Mouse (Mus musculus) retina, adult 2 months (tissue): ENCODE measurements around the gene Zfp579.
"Not testable (repeated sequence)": the region's sequence is repeated elsewhere in the genome, so short reads cannot be mapped to it uniquely, and the experiment has no call there.

Source experiments
- DNase-seq: peaks from one replicate; pipeline ENCODE4 v3.0.0-alpha.2; 2012; ENCODE audit warnings: low read depth, low spot score

Zfp579 gene

DNA sequence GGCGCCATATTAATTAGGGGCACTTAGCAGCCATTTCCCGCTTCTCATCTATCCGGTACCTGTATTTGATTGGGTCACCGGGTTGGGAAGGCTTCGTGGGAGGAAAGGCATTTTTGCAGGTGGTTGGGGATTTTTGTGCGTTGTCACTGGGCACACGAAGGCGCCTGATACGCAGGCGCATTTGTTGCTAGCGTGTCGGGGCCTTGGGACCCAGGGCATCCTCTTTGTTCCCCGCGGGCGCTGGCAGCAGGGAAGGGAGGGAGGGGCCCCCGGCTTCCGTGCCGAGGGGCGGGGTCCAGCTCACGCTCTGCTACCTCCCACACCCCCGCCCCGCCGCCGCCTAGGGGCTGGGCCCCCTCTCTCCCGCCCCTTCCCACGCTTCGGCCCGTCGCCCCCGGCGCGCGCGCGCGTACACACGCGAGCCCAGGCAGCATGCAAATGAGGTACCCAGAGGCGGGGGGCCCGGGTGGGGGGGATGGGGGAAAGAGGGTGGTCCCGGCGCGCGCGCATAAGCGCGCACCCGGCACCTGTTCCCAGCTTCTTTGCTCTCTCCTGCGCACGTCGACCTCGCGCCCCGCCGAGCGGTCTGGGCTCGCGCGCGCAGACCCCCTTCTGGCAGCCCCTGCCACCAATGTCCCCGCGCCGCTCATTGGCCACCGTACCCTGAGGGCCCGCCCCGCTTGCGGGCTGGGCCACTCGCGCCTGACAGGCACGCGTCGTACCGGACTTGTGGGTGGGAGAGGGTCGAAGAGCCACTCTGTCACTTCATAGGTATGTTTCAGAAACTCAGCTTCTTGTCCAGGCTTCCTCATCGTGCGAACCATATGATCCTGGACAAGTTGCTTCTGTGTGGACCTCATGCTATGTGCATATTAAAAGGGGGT, 19.4 kb upstream of the Zfp579 start, which contains the start of gene Gm44973:
Gene Gm44973 (plus strand): TSS at position 379 of the 884 bp plus-strand sequence.
- no peak for DNase-seq

DNA sequence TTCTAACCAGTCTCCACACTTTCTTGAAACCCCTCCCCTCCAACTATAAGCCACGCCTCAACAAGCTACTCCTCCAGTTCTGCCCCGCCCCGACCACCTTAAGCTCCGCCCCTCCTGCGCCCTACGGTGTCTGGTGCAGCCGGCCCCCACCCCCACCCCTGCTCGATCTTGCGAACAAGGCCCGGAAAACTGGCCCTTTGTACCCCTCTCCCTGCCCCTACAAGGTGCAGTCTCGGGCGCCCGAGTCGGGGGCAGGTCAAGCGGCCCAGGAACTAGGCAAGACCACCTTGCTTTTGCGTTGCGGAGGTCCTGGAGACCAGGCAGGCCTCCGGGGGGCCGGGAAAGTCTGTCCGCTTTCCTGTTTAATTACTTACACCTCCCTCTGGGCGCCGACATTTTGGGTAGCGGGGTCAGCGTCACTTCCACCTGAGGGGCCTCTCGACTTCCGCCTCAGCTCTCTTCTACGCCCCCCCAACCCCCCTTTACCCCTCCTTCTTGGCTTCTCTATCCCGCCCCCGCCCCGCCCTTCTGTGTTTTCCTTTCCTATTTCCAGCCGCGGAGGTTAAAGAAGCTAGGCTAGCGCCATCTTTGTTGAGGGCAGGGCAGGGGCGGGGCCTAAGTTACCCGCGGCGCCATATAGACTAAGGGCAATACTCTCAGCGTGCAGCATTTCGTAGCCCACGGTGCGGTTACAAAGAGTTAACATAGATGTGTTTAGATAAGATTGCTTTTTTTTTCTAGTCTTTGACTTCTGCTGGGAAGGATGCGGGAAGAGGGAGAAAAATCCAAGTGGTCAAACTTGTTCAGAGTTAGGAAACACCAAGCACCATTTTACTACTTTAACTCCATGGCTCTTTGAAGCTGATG, 18.5 kb upstream of the Zfp579 start, which contains the start of the genes Zfp524 and Fiz1:
Gene Zfp524 (plus strand): TSS at position 165 of the 867 bp plus-strand sequence.
Gene Fiz1 (minus strand): TSS at position 447 of the 867 bp plus-strand sequence.
- peak; percentile 98 for DNase-seq

DNA sequence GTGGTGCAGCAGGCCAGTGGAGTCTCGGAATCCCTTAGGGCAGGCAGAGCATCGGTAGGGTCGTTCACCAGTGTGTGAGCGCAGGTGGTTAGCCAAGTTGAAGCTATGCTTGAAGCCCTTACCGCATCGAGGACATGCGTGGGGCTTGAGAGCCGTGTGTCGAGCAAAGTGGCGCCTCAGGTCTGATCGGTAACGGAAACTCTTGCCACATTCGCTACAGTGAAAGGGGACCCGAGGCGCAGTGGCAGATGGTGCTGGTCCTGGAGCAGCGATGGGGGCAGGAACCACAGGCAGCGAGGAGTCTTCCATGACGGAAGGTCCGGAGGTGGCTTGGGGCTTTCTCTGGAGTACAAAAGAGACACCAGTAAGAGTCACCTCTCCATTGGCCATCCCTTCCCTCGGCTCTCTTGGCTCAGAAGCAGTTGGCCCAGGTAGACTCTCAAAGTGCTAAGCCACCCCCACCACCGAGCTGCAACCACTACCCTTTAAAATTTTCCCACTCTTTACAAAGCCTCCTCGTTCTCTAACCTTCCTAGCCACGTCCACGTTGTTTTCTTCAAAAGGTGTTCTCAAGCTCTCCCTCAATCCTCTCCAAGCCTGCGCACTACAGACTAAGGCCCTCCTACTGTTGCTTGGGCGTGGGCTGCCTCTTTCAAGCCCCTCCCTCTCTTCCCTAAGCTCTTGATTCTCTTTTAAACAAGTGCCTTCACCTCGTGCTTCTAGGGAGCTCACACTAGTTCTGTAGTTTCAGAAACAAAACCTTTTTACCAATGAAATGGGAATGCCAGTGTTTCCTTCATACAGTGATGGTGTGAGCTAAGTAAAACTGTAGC, 16.9 kb upstream of the Zfp579 start:
- no peak for DNase-seq

DNA sequence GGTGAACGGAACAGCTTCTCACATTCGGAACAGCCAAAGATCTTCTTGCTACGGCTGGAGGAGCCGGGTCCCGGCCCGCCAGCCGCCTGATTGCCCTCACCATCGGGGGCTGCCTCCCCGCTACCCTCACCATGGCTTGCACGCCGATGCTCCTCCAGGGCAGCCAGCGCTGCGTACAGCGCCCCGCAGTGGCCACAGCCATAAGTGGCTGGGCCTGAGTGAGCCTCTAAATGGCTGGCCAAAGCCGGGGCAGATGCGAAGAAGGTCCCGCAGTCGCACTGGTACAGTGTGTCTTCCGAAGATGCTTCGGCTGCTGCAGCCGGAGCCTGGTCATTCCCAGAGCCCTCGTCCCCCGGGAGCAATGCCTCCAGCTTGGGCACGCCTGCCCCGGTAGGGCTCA, 12.3 kb upstream of the Zfp579 start:
- DNase-seq = no peak

DNA sequence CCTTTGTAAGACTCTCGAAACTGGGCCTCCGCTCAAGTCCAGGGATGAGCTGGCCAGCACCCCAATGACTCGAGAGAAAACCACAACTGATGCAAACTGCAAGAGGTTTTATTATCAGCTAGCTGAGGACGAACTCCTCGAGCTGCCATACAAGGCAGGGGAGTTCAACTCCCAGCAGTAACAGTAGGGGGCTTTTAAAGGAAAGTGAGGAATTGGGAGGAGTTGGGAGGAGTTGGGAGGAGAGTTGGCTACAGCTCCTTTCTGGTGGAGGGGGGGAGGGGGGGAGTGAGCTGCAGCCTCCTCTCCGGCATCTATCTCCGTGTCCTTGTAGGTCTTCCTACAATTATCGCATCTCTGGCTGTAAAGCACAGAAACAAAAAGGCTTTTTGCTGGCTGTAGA, 6.9 kb upstream of the Zfp579 start:
- DNase-seq = not testable (repeated sequence)

DNA sequence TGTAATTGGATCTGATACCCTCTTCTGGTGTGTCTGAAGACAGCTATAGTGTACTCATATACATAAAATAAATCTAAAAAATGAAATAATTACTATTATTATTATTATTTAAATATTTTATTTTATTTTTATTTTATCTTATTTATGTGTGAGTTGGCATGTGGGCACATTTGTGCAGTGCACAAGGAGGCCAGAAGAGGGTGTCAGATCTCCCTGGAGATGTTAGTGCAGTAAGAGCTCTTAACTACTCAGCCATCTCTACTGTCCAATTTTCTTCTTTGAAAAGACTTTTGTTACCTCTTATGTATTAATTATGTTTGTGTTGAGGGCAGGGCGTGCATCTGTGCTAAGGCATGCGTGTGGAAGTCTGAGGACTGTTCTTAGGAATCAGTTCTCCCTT, 3.9 kb upstream of the Zfp579 start:
- DNase-seq = no peak

DNA sequence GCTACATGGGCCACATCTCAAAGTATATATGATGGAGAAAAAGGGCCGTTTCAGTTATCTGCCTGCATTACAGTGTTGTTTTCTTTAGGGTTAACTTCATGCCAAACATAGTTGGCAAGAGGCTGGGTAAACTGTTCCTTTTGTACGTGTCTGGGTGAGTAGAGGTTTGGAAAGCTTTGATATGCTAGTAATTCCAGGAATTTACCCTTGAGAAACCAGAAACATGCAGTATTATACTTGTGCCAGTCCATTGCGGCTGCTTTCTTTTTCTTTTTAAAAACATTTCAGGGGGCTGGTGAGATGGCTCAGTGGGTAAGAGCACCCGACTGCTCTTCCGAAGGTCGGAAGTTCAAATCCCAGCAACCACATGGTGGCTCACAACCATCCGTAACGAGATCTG, 976 bp upstream of the Zfp579 start:
- no peak for DNase-seq

DNA sequence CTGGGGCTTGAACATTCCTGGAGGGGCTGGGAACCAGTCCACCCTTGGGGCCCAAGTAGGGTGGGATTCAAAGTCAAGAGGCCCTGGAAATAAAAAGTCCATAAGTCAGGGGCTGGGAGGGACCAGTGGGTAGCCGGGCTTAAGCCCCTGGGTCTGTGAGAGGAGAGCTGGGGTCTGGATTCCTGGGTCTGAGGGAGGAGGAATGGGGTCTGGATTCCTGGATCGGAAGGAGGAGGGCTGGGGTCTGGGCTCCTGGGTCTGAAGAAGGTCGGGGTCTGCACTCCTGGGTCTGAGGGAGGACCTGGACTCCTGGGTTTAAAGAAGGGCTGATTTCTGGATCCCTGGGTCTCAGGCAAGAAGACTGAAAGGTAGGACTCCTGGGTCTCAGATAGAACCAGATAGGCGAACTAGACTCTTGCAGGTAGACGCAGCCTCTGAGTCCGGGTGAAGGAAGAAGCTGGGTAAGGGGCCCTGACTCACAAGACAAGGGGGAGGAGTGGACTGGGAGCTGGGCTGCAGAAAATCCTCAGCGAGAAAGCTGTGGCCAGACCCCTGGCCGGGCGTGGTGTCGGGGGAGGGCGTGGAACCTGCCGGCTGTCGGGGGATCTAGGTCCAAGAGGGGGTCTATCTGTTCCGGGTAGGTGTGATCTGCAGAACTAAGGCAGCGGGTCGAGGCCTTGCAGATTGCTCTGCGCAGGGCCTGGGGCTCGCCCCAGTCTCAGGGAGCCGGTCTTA, 523 bp downstream of the Zfp579 start:
- DNase-seq = no peak

DNA sequence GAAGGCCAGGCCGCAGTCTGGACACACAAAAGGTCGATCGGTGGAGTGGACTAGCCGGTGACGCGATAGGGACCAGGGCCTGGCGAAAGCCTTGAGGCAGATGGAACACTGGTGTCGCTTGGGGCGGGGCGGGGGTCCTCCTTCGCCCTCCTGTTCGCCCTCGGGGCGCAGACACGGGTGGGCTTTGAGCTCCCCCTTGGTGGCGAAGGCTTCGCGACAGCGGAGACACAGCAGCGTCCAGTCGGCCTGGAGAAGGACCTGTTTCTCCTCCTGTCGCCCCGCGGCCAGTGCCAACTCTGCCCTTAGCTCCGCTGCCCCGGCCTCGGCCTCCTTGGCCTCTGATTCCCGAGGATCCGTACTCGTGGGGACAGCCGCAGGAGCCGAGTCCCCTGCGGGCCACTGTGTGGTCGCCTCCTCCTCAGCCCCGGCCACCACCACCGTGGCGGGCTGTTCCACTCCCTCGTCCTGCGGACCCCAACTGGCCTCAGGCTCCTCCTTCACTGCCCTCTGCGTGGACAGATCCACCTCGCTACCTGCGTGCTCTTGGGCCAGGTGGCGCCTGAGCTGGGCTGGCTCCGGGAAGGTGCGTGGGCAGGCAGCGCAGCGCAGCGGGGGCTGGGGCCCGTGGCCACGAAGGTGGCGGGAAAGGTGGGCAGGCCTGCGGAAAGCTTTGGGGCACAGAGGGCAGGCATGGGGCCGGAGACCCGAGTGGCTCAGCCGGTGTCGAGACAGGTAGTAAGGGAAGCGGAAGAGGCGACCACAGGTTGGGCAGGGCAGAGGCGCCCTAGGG, 1.8 kb downstream of the Zfp579 start:
- DNase-seq = no peak

DNA sequence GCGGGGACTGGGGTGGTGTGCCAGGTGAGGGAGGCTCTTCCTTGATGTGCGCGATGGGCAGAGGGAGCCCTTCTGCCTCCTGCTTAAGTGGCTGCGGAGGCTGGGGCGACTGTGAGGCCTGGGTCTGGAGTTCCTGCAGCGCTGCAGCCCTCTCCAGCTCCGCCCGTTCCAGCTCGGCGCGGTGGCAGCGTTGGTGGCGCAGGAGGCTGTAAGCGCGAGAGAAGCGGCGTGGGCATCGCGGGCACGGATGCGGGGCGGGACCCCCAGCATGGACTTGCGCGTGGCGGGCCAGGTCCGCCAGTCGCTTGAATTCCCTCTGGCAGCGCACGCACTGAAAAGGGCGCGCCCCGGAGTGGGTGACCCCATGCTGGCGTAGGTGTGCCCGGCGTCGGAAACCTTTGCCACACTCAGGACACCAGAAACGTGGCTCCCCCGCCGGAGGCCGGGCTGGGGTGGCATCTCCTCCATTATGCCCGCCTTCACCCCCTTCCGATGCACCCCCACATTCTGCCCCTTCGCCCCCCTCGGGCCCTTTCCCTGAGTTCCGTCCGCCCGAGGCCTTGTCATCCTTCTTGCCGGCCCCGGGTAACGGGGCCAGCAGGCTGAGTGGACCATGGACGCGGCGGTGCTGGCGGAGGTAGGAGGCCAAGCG, 2.5 kb downstream of the Zfp579 start:
- no peak for DNase-seq

DNA sequence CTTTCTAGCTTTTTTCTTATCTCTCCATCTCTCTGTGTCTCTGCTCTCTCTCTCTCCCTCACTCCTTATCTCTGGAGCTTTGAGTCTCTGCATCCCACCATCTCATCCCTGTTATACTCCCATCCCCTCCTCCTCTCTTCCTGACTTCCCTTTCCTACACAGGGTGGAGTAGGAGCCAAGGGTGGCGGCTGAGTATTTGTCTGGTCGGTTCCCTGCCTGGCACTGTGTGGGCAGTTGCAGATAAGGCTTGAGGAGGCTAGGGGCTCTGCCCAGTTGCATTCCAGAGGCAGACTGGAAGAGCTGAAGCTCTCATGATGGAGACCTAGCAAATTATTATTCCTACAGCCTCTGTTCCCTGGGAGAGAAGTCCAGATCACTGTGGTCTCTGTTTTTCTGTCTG, 7.7 kb downstream of the Zfp579 start:
- DNase-seq = no peak

DNA sequence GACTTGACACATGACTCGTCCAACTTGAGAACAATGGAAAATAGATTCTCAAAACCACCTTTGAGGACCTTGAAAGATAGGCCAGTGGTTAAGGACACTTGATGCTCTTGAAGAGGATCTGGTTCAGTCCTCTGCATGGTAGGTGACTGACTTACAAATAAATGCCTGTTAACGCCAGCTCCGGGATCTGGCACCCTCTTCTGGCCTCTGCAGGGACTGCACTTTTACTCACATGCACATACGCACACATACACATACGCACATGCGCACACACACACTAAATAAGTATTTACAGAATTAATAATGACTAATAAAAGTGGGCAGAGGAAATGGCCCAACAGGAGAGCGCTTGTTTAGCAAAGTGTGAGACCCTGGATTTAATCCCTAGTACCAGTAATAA, 19.1 kb downstream of the Zfp579 start:
- DNase-seq = no peak

DNA sequence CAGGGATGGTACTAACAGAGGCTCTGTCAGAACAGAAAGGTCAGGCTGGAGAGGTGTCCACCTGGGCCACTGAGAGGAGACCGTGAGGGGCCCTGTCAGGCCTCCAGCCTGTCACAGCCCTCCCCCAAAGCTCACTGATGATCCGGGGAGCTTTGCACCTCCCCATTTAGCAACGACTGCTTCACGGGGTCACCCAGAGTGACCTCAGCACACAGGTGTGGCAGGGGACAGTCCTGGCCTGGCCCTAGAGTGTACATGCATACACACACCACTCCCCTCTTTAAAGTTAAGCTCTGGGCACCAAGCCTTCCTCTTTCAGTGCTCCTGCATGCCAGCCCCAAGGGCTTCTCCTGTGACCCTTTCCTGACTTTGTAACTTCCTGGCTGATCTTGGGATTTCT, 20.5 kb downstream of the Zfp579 start:
- DNase-seq = no peak

DNA sequence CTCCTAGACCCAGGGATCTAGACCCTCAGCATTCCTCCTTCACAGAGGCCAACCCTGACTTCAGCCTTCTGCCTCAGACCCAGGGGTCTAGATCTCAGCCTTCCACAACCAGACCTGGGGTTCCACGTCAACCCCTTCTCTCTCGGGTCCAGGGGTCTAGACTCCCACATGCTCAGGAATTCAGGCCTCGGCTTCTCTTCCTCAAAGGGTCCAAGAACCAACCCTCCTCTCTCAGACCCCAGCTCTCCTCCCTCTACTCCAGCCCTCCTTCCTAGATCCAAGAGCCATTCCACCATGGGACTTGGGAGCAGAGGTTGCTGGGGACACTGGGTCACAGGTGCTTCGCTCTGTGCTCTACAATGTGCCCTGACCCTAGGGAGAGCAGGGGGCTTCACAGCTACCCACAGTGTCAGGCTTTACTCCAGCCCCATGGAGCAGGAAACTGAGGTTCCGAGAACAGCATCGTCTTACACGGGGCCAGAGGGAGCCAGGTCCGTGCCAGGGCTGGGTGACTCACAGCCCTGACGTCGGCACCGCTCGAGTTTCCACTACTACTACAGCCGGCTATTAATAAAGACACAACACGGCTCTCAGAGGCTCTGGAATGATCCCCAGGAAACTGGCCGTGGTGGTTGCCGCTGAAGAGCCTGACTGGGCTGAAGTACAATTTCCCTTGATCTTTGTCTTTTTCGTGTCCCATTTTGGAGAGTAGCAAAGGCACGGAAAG, 23.5 kb downstream of the Zfp579 start:
- no peak for DNase-seq

DNA sequence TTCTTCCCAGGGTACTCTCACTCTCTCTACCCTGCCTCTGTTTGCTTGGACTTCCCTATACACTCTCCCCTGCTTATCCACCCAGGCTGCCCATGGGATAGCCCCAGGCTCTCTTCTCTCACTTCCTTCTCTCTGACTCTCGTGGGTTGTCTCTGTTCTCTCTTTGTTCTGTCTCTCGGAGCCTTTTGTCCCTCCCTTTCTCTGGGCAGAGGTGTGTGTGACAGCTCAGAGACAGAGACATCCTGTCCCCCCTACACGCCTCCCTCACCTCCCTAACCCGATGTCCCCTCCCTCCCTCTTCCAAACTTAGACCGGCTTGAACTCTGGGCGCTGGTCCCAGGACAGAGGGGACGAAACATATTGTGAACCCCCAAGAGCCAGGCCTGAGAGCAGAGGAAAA, 24.2 kb downstream of the Zfp579 start:
- DNase-seq = no peak

DNA sequence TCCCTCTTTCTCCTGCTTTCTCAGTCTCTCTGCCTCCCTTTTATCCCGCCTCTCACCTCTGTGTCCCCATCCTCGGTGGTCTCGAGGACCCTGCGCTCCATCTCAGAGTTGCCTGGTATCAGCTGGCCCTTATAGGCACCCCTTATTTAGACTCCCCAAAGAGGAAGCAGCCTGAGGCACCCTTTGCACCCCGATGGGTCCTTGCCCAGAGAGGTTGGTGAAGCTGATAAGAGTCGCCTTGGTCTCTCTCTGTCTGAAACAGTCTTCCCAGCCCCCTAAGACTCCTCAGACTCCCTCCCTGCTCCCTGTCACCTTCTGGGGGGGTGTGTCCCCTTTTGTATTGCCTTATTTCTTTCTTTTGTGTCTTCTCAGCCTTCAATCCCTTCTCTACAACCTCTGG, 24.9 kb downstream of the Zfp579 start, which contains the start of gene Sbk3:
Gene Sbk3 (minus strand): TSS at position 101 of the 400 bp plus-strand sequence.
- DNase-seq = no peak

DNA sequence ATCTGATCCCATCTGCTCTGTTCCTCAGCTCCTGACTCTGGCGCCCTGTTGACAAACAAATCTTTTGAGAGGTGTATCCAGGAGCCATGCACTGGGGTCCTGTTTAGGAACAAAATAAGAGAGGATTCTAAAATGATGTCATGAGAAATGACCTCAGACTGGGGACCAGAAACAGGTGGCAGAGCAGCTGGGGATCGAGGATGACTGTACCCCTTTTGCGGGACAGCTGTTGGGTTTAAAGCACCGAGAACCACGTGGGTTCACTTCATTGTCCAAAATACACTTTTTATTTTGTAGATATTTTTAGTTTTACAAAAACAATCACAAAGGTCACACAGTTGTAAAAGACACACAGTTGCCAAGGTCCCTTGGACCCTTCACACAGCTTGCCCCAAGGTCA, 31.0 kb downstream of the Zfp579 start:
- no peak for DNase-seq

DNA sequence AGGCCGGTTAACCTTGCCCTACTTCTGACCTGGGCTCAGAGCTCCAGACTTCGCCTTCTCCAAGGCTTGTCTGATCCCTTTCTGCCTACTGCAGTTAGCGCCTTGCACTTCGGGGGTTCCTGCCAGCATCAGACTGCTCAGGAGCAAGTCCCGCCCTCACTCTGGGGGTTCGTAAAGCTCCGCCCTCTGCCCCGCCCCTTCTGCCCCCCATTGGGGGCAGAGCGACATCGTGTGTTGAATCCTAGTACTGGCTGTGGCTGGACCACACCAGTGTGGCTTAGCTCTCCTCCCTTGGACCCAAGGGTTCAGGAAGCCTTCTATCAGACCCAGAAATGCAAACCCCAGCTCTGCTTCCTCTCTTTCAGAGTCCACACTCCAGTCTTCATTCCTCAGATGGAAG, 31.7 kb downstream of the Zfp579 start, which contains the start of gene Sbk2:
Gene Sbk2 (minus strand): TSS at position 135 of the 400 bp plus-strand sequence.
- peak; percentile 71 for DNase-seq

DNA sequence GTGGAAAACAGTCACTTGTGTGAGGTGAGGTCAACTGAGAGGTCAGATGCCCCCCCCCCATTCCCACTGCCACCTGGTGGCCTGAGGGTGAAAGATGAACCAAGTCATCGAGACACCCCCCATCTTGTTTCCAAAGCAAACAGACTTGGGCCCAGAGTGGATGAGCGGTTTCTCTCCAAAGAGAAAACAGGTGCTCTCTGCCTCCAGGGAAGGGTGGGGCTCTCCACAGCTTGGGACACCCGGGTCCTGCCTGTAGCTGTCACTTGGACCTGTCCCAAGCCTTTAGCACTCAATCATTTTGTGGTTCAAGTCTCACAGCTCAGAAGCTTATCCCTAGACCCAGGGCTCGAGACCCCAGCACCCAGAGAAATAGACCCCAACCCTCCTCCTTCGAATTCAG, 32.4 kb downstream of the Zfp579 start:
- no peak for DNase-seq
